Mouse (Mus musculus) spleen, adult 2 months (tissue): Measurements from ENCODE around the gene Fdx1. TPM values are rescaled to one million over a fixed set of nuclear protein-coding genes. Genes with fewer than 3 reads are reported as not detected.

Experiments used
- DNase-seq, 2 experiments: peaks; one replicate each; pipeline versions ENCODE4 v3.0.0 to v3.0.0-alpha.2; 2012 to 2021; ENCODE audit warnings: low spot score in 2 of 2, low read depth in 1 of 2
- H3K27ac ChIP-seq: fragments of 200-500 bp; 2 replicates; pipeline ENCODE4 v1.5.1; 2012; ENCODE audit warnings: low read length, inconsistent platforms; ENCODE audit not compliant: insufficient read depth
- H3K27me3 ChIP-seq: fragments of 200-500 bp; 2 replicates; pipeline ENCODE4 v1.6.1; 2012; ENCODE audit warnings: mild to moderate bottlenecking, moderate library complexity, low read length, inconsistent platforms; ENCODE audit not compliant: control insufficient read depth, insufficient read depth
- H3K36me3 ChIP-seq: fragments of 200-500 bp; 2 replicates; pipeline ENCODE4 v1.6.1; 2012; ENCODE audit warnings: mild to moderate bottlenecking, low read length, inconsistent platforms; ENCODE audit not compliant: control insufficient read depth, insufficient read depth
- H3K4me1 ChIP-seq: fragments of 200-500 bp; 2 replicates; pipeline ENCODE4 v1.6.1; 2011; ENCODE audit warnings: inconsistent platforms; ENCODE audit not compliant: control insufficient read depth, insufficient read depth, insufficient read length
- H3K4me3 ChIP-seq: fragments of 200-500 bp; 2 replicates; pipeline ENCODE4 v1.5.1; 2011; ENCODE audit warnings: mild to moderate bottlenecking, inconsistent platforms; ENCODE audit not compliant: insufficient read depth, insufficient read length; ENCODE audit errors: extremely low read depth
- CTCF ChIP-seq: fragments of 200-500 bp; IDR thresholded peaks from 2 replicates; pipeline ENCODE4 v1.5.1; 2011; ENCODE audit warnings: mild to moderate bottlenecking, inconsistent platforms; ENCODE audit not compliant: insufficient read depth, insufficient read length, insufficient replicate concordance; ENCODE audit errors: extremely low read depth
- POLR2A ChIP-seq: fragments of 200-500 bp; IDR thresholded peaks from 2 replicates; pipeline ENCODE4 v1.6.1; 2011; ENCODE audit warnings: low read depth, low read length, inconsistent platforms
- WGBS: fragments of 180-500 bp; shearing (Covaris S2); methylation state at CpG from one replicate; pipeline ENCODE4 v1.1.7; 2018; 5-methylcytosine and 5-hydroxymethylcytosine counted together
- polyA plus RNA-seq: library from polyadenylated mRNA; depleted of rRNA; stranded (reverse); fragments of >200 nt; gene quantifications from 2 replicates; pipeline ENCODE4 v1.2.3, GENCODE M21; 2012

Gene Fdx1
- polyA plus RNA-seq, 1 experiment, result 15.0 TPM

DNA sequence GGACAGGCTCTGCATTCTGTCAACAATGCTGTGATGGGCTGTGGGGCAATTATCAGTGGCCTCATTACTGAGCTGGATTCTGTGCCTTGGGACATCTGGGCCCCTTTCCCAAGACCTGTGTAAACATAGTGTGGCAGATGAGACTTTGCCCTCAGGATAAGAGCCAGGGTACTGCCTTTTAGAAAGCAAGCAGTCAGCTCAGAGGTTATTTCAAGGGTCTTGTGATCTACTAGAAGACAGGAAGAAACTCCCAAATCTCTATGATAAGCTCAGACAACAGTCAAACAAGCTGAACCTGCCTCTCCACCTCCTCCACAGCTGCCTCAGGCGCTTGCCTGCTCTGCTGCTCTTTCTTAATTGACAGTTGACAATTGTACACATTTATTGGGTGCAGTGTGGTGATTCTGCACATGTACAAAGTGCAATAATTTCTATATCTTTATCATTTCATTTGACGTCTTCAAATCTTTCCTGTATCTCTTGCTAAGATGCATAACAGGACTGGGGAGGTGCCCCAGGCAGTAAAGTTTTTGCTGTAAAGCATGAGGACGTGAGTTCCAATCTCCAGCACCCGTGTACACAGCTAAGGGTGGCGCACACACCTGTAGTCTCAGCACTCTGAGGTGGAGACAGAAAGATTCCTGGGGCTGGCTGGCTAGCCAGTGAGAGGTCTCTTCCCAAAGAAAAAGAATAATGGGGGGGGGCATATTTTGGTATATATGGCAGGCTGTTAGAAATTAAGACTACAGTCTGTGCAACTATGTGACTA lies 32.2 kb upstream of the Fdx1 start:
- H3K4me1 ChIP-seq, result no peaks in the 10 kb centered on the region
- TF ChIP-seq POLR2A (no peak), CTCF (no peak)

DNA sequence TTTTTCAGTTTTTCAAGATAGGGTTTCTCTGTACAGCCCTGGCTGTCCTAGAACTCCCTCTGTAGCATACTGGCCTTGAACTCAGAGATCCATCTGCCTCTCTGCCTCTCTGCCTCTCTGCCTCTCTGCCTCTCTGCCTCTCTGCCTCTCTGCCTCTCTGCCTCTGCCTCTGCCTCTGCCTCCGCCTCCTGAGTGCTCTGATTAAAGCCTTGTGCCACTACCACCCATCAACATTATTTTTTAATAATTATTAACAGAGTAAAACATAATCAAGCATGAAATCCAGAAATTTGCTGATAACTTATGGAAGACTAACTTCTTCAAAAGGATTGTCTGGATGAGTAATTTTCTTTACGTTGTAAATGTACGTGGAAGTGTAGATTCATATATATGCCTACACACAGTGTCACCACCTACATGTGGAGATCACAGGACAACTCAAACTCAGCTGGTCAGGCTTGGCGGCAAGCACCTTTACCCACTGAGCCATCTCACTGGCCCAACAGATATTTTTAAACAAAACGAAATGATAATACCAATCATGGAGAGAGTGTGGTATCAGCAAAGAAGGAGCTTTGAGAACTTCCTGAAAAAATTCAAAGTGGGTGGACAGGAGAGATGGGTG lies 31.4 kb upstream of the Fdx1 start:
- H3K27ac ChIP-seq, result no peak overlapping the region
- H3K4me3 ChIP-seq, result no peak overlapping the region
- WGBS, result 95% methylated on average over 5 of the region's 5 CpGs
- no peaks in the 10 kb centered on the region for H3K27me3 ChIP-seq
- no peaks in the 10 kb centered on the region for H3K36me3 ChIP-seq
- H3K4me1 ChIP-seq, result no peaks in the 10 kb centered on the region
- DNase-seq, result no peak
- TF ChIP-seq CTCF (no peak), POLR2A (no peak)

More for the DNA sequence above, 32.2 kb upstream of the Fdx1 start:
- H3K4me3 ChIP-seq, result no peak overlapping the region
- H3K36me3 ChIP-seq, result no peaks in the 10 kb centered on the region
- no peaks in the 10 kb centered on the region for H3K27me3 ChIP-seq
- no peak for DNase-seq
- H3K27ac ChIP-seq, result no peak overlapping the region
- WGBS, result 85% methylated on average over 5 of the region's 5 CpGs

- WGBS, result 85% methylated on average over 4 of the region's 4 CpGs
- peak in 1 of 2 experiments; percentile 14 for DNase-seq
- H3K4me3 ChIP-seq, result no peak overlapping the region
- no peaks in the 10 kb centered on the region for H3K4me1 ChIP-seq
- no peak overlapping the region for H3K27ac ChIP-seq
- TF ChIP-seq POLR2A (no peak), CTCF (no peak)
- H3K36me3 ChIP-seq, result no peaks in the 10 kb centered on the region
- no peaks in the 10 kb centered on the region for H3K27me3 ChIP-seq
Measured at GRCm38 (mm10) chr9:51993486-51994275, 30.3 kb upstream of the Fdx1 start.

- no peak overlapping the region for H3K27ac ChIP-seq
- TF ChIP-seq POLR2A (no peak), CTCF (no peak)
- no peaks in the 10 kb centered on the region for H3K36me3 ChIP-seq
- no peaks in the 10 kb centered on the region for H3K27me3 ChIP-seq
- no peak for DNase-seq
- whole genome bisulfite sequencing, result 34% methylated on average over 2 of the region's 2 CpGs
- H3K4me1 ChIP-seq, result no peaks in the 10 kb centered on the region
- H3K4me3 ChIP-seq, result no peak overlapping the region
Measured at GRCm38 (mm10) chr9:51991241-51991876, 28.0 kb upstream of the Fdx1 start.

DNA sequence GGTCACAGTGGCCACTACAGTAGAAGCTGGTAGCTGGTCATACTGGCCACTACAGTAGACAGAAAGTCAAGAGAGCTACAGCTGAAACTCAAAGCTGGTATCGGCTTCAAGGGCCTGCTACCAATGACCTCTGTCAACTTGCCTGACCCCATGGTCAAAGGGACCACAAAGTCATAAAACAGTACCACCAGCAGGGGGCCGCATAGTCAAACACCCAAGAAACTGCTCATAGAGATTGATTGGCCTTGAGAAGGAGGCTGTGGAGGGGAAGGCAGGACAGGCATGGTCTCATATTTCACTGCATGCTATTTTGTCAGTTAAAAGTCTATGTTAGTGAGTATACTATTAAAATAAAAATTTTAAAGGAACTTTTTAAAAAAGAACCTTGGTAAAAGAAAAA lies 27.5 kb upstream of the Fdx1 start:
- 40% methylated on average over 2 of the region's 2 CpGs for WGBS
- Histone ChIP-seq H3K4me3 (no peak overlapping the region), H3K27me3 (no peaks in the 10 kb centered on the region), H3K27ac (no peak overlapping the region), H3K36me3 (no peaks in the 10 kb centered on the region), H3K4me1 (no peaks in the 10 kb centered on the region)
- TF ChIP-seq CTCF (peak; percentile 18; the same call in 1 of the 2 replicates), POLR2A (no peak)
- DNase-seq, result peak in 1 of 2 experiments; percentile 57

DNA sequence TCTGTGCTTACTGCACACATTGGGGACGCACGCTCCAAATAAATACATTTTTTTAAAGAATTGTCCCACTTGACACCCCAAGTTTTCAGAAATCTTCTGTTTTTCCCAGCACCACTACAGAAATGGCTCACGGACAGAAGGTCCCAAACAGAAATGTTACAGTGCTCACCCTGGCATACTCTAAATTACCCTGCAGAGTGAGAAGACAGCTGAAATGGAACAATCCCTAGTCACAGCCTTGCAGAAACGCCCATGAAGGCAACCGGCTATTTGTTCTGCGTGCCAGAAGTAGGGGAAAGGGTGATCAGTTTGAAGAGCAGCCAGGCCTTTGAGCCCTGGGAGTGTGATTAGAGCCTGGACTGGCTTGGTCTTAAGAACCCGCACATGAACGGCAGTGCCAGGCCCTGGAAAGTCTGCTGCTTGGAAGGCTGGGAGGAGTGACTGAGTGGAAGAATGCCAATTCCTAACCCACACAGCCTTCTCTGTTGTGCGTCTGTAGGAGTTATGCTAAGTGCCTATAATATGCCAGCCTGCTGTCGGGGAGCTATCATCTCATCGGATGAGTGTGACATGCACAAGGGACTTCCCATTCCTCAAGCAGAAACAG lies 22.2 kb upstream of the Fdx1 start:
- Histone ChIP-seq H3K36me3 (no peaks in the 10 kb centered on the region), H3K27me3 (no peaks in the 10 kb centered on the region), H3K4me3 (no peak overlapping the region), H3K4me1 (no peaks in the 10 kb centered on the region), H3K27ac (no peak overlapping the region)
- no peak for DNase-seq
- WGBS, result 88% methylated on average over 11 of the region's 11 CpGs
- TF ChIP-seq CTCF (no peak), POLR2A (no peak)
